Mouse (Mus musculus) testis, adult 2 months (tissue): ENCODE results near the gene Tomm34. TPM values are rescaled to one million over a fixed set of nuclear protein-coding genes. Genes with fewer than 3 reads are reported as not detected.
A peak's percentile ranks its signal among the peaks of the same experiment; 100 is the strongest.

ENCODE experiments used
- H3K27ac ChIP-seq: fragments of 200-500 bp; 2 replicates; pipeline ENCODE4 v1.5.1; 2012; ENCODE audit warnings: low read depth, low read length; ENCODE audit not compliant: control insufficient read depth, insufficient read depth
- H3K27me3 ChIP-seq: fragments of 200-500 bp; 2 replicates; pipeline ENCODE4 v1.6.1; 2012; ENCODE audit warnings: mild to moderate bottlenecking, low read length, moderate library complexity; ENCODE audit not compliant: control insufficient read depth, insufficient read depth
- H3K36me3 ChIP-seq: fragments of 200-500 bp; 2 replicates; pipeline ENCODE4 v1.6.1; 2012; ENCODE audit warnings: mild to moderate bottlenecking, low read length; ENCODE audit not compliant: control insufficient read depth, insufficient read depth
- H3K4me1 ChIP-seq: fragments of 200-500 bp; 2 replicates; pipeline ENCODE4 v1.6.1; 2012; ENCODE audit warnings: low read length; ENCODE audit not compliant: control insufficient read depth, insufficient read depth
- H3K4me3 ChIP-seq: fragments of 200-500 bp; 2 replicates; pipeline ENCODE4 v1.5.1; 2012; ENCODE audit warnings: low read depth, mild to moderate bottlenecking, low read length, moderate library complexity, mixed read lengths; ENCODE audit not compliant: control insufficient read depth
- CTCF ChIP-seq: fragments of 200-500 bp; IDR thresholded peaks from 2 replicates; pipeline ENCODE4 v1.5.1; 2012; ENCODE audit warnings: low read depth, mild to moderate bottlenecking, inconsistent platforms, low read length, moderate library complexity; ENCODE audit not compliant: control insufficient read depth, insufficient read depth, insufficient replicate concordance
- POLR2A ChIP-seq: fragments of 200-500 bp; IDR thresholded peaks from 2 replicates; pipeline ENCODE4 v1.6.1; 2012; ENCODE audit warnings: low read depth, mild to moderate bottlenecking, inconsistent platforms, low read length, moderate library complexity; ENCODE audit not compliant: control insufficient read depth
- polyA plus RNA-seq: library from polyadenylated mRNA; depleted of rRNA; stranded (reverse); fragments of >200 nt; gene quantifications from 2 replicates; pipeline ENCODE4 v1.2.3, GENCODE M21; 2012

Tomm34 gene
- polyA plus RNA-seq, 1 experiment, result 48.8 TPM

DNA sequence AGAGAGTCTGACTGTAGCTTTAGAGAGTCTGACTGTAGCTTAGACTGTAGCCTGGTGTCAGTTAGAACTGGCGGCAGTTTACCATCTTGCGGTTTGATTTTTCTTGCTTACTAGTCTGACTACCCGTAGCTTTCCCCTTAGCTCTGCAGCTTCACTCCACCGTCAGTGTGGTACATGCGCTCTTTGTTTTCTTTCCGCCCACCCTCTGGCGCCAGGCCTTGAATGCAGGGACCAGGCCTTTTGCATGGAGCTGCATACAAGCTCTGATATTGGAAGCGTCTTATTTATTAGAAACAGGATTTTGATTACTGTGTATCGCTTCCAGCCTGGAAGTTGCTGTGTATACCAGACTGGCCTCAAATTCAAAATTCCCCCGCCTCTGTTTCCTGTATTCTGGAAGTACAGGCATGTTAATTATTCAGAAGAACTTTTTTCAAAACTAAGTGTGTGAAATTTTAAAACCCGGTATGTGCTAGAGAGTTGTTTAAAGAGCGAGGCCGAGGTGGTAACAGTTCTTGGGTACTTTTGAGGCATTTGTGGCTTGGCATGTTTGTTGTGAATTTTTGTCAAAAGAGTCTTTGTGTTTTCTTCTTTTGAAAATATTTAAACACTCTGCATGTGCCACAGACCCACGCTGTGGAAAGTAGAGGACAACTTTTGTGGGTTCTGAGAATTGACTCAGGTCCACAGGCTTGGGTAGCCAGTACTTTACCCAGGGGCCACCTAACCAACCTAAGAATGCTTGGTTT lies 35.5 kb upstream of the Tomm34 start:
- Histone ChIP-seq H3K36me3 (peaks cover 2% of the 10 kb centered on the region), H3K27ac (no peak overlapping the region), H3K4me3 (no peak overlapping the region), H3K27me3 (no peaks in the 10 kb centered on the region), H3K4me1 (no peaks in the 10 kb centered on the region; the same call in 1 of the 2 replicates)
- no peak for TF ChIP-seq CTCF
- no peak for TF ChIP-seq POLR2A

GRCm38 (mm10) chr2:164103501-164103900 lies 32.5 kb upstream of the Tomm34 start:
- H3K27ac ChIP-seq, result no peak overlapping the region
- H3K36me3 ChIP-seq, result peaks cover 2% of the 10 kb centered on the region
- H3K4me3 ChIP-seq, result no peak overlapping the region
- TF ChIP-seq CTCF, result peak; percentile 18; the same call in 1 of the 2 replicates
- no peak for TF ChIP-seq POLR2A
- H3K4me1 ChIP-seq, result no peaks in the 10 kb centered on the region; the same call in 1 of the 2 replicates
- H3K27me3 ChIP-seq, result no peaks in the 10 kb centered on the region

DNA sequence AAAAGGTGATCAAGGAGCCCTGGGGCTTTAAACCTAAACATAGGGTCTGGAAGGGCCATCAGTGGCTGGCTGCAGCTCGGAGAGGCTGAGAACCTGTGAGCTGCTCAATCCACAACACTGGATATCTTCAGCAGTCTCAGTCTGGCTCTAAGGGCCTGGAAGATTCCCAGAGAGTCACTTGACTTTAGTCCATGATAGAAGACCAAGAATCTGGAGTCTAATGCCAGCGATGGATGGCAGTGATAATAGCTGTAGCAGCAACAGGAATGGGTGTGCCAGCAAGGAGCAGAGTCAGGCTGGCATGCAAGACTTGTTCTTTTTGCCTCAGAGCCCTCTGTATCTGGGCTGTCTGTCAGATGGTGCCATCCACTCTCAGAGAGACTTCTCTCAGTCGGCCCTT lies 31.4 kb upstream of the Tomm34 start:
- Histone ChIP-seq H3K36me3 (peaks cover 4% of the 10 kb centered on the region), H3K4me1 (no peaks in the 10 kb centered on the region)
- TF ChIP-seq CTCF, result no peak
- no peak for TF ChIP-seq POLR2A

DNA sequence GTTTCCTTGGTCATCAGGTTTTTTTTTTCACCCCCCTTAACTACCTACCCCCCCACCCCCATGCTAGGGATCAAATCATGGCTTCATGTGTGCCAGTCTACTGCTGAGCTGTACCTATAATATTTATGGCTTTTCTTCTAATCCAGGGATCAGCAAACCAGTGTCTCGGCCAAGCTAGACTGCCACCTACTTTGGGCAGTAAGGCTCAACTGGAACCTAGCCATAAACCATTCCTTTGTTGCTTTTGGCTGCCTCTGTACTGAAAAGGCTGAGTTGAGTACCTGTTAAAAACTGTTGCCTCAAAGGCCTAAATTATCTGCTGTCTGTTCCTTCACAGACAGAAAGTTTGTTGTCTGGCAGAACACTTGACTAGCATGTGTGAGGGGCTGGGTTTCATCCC lies 31.0 kb upstream of the Tomm34 start:
- Histone ChIP-seq H3K36me3 (peaks cover 4% of the 10 kb centered on the region), H3K27ac (no peak overlapping the region), H3K4me3 (no peak overlapping the region), H3K27me3 (no peaks in the 10 kb centered on the region), H3K4me1 (no peaks in the 10 kb centered on the region)
- TF ChIP-seq POLR2A (no peak), CTCF (no peak)

More for the DNA sequence above, 31.4 kb upstream of the Tomm34 start:
- Histone ChIP-seq H3K4me3 (no peak overlapping the region), H3K27me3 (no peaks in the 10 kb centered on the region), H3K27ac (no peak overlapping the region)

DNA sequence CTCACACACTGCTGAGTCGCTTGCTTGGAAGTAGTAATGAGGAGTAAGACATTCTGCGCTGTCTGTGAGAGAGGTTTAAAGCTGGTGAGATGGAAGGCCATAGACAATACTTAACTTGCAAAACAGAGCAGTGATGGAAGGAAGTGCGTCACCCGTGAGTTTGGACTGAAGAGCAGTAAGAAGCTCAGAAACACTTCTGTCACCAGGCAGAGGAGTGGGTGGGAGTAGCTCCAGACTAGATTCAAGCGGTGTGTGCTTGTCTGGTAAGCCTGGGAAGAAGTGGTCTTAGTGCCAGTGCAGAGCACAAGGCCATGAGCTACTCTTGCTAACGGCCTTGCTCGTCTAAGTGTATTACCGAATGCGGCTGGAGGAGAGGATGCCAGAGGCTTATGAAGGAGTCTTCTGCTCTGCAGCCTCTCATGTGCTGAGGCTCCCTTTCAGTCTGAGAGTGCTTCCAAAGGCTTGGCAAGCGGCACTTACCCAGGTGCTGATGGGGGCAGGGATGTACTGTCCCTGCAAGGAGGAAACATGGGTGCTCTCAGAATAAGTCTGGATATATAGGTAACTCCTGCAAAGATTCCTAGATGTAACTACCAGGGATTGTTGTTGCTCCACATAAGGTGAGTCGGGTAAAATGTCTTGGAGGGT lies 27.8 kb upstream of the Tomm34 start:
- Histone ChIP-seq H3K27ac (no peak overlapping the region), H3K27me3 (no peaks in the 10 kb centered on the region), H3K4me1 (no peaks in the 10 kb centered on the region), H3K4me3 (no peak overlapping the region), H3K36me3 (peaks cover 6% of the 10 kb centered on the region)
- TF ChIP-seq POLR2A, result no peak
- no peak for TF ChIP-seq CTCF

DNA sequence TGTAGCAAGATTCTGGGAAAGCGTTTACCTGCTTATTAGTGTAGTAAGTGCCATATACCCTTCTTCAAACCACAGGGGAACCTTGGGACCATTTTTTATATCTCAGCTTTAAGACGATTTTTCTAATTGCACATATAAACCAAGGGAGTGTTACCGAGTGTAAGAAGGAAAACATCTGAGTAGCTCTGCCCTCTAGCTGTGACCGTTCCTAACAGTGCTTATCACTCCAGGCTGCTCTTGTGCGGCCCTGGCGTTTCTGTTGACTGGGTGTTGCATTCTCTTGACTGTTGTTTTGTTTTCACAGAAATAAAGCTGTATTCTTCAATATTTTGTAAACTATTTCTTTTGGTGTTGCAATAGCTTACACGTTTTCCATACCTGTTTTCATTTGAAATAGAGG lies 23.2 kb upstream of the Tomm34 start:
- H3K27ac ChIP-seq, result no peak overlapping the region
- no peaks in the 10 kb centered on the region for H3K4me1 ChIP-seq
- no peaks in the 10 kb centered on the region for H3K27me3 ChIP-seq
- H3K36me3 ChIP-seq, result peaks cover 4% of the 10 kb centered on the region
- no peak overlapping the region for H3K4me3 ChIP-seq
- TF ChIP-seq CTCF (no peak), POLR2A (no peak)

GRCm38 (mm10) chr2:164089508-164089907 lies 18.5 kb upstream of the Tomm34 start:
- Histone ChIP-seq H3K27me3 (no peaks in the 10 kb centered on the region), H3K4me1 (no peaks in the 10 kb centered on the region), H3K36me3 (peaks cover 3% of the 10 kb centered on the region), H3K4me3 (no peak overlapping the region), H3K27ac (no peak overlapping the region)
- TF ChIP-seq CTCF, result no peak
- TF ChIP-seq POLR2A, result no peak
